Mouse (Mus musculus) activated CD4-positive, CD25-positive, alpha-beta regulatory T cell, adult 4 months (primary cell): ENCODE results near the gene Mef2d. TPM values are rescaled to one million over a fixed set of nuclear protein-coding genes. Genes with fewer than 3 reads are reported as not detected.

Source experiments
- ATAC-seq: one replicate; pipeline ENCODE4 v1.8.0; 2017
- polyA plus RNA-seq, 2 experiments: library from polyadenylated mRNA; unstranded; fragments of 100-300 nt; shearing (Covaris generic); gene quantifications; one replicate each; pipeline ENCODE4 v1.2.1; 2017

The Mef2d gene
- polyA plus RNA-seq, 2 experiments from 2014 or later = 24.3 to 24.5 TPM

GRCm38 (mm10) chr3:88212356-88212755, 70.2 kb downstream of the Mef2d start:
- ATAC-seq = no peak

DNA sequence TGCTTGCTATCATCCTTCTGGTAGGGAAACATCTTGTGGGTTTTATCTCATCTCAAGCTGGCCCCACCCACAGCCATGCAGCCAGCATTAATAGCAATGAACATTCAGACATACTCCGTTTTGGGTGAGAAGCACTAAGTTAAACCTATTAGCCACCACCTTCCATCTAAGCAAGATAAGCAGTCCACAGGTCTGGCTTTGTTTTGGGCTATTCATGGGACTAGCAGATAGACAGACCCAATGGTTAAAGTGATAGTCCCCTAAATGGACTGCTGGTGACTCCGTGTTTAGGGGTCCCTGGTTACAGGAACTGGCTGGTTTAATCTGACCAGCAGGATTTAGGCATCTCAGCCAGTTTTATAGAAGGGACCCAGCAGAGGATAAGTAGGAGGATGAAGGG, 70.8 kb downstream of the Mef2d start:
- ATAC-seq = no peak

GRCm38 (mm10) chr3:88214197-88214938, 72.2 kb downstream of the Mef2d start:
- no peak for ATAC-seq

DNA sequence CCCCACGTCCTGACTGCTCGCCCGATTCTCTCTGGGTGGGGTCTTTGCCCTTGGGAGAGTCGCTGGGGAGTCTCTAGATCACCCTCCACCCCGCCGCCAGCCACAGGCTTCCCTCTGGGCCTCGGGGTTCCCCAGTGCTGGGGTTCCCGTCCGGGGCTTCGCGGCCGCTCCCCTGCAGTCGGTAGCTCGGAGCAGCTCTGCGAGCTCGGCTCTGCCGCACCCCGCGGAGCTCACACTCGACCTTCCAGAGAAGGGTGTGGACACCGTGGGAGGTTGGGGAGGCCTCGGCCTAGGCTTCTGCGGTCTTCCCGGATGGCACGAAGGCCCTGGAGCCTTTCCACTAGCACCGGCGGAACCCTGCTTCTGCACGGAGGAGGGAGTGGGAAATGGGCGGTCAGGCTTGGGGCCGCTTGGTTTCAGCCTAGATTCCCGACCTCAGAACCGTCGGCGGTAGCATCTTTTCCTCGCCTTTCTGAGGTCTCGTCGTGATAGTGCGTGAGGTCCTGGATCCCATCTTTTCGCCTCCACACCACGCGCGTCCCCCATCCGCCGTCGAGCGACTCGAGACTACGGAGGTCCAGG, 72.9 kb downstream of the Mef2d start:
- peak; percentile 10 for ATAC-seq

- ATAC-seq = peak; percentile 65
Measured at GRCm38 (mm10) chr3:88215553-88216004, 73.4 kb downstream of the Mef2d start.

- no peak for ATAC-seq
Measured at GRCm38 (mm10) chr3:88216116-88216515, 73.9 kb downstream of the Mef2d start.

DNA sequence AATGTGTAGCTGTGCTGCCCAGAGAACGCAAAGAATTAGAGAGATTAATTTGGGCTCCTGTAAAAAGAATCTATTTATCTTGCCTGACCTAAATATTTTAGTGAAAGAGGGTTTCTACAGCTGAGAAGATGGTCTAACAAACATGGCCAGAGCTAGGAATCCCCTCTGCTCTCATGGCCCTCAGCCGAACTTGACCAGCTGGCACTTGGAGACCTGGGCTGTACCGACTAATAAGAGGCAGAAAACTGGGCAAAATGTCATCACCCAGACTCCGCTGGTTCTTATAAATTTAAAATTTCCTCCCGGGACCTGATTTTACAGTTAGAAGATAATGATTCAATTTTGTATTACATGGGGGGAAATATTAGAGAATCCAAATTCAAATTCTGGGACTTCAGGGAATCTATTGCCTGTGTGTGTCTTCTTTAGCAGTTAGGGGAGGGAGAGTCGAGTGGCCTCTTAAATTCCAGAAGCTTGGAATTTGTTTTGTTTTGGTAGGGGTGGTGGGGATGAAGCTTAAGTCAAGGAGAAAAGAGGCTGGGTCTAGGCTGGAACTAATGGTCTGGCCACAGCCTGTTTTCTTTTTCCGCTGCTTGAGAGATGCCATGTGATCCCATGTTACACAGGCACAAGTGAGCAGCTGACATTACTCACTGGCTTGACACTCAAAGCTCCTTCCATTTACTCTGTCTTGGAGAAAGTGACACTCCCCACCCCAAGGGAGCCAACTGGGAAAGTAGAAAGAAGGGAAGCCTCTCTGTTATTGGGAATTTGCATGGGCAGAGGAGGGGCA, 74.6 kb downstream of the Mef2d start:
- no peak for ATAC-seq

GRCm38 (mm10) chr3:88217679-88218078, 75.5 kb downstream of the Mef2d start:
- no peak for ATAC-seq

- ATAC-seq = no peak
Measured at GRCm38 (mm10) chr3:88219940-88220339, 77.8 kb downstream of the Mef2d start.

GRCm38 (mm10) chr3:88220842-88221241, 78.7 kb downstream of the Mef2d start:
- no peak for ATAC-seq

Other genes starting within 250 kb of the Mef2d start
- gene Hdgf, start 236.1 kb upstream of the Mef2d start, polyA plus RNA-seq = 10 to 100 TPM; 45.5 to 51.5 TPM
- gene Mrpl24, start 222.9 kb upstream of the Mef2d start, polyA plus RNA-seq = 100 to 1,000 TPM; 158 to 159 TPM
- gene Isg20l2, start 212.1 kb upstream of the Mef2d start, polyA plus RNA-seq = 10 to 100 TPM; 17.8 to 18.5 TPM
- gene Rrnad1, start 211.7 kb upstream of the Mef2d start, polyA plus RNA-seq = 10 to 100 TPM; 16.3 to 19.7 TPM
- gene Crabp2, start 193.7 kb upstream of the Mef2d start, polyA plus RNA-seq = not detected
- gene Nes, start 171.3 kb upstream of the Mef2d start, polyA plus RNA-seq = not detected
- not detected for gene Bcan, start 142.1 kb upstream of the Mef2d start, polyA plus RNA-seq
- gene Hapln2, start 114.8 kb upstream of the Mef2d start, polyA plus RNA-seq = not detected
- gene Gpatch4, start 99.3 kb upstream of the Mef2d start, polyA plus RNA-seq = 10 to 100 TPM; 25.3 to 33.4 TPM
- 10 to 100 TPM; 70.9 to 90.8 TPM for gene Naxe, start 83.9 kb upstream of the Mef2d start, polyA plus RNA-seq
- gene Ttc24, start 64.1 kb upstream of the Mef2d start, polyA plus RNA-seq = not detected
- 1 to 10 TPM; 1.3 to 1.4 TPM for gene Iqgap3, start 60.4 kb upstream of the Mef2d start, polyA plus RNA-seq
- not detected for gene Rhbg, start 112.3 kb downstream of the Mef2d start, polyA plus RNA-seq
- gene Gm38392, start 144.8 kb downstream of the Mef2d start, polyA plus RNA-seq = not detected
- gene Tsacc, start 154.6 kb downstream of the Mef2d start, polyA plus RNA-seq = 1 to 10 TPM; 2.7 to 7.4 TPM
- 100 to 1,000 TPM; 180 to 209 TPM for gene Cct3, start 154.7 kb downstream of the Mef2d start, polyA plus RNA-seq
- 100 to 1,000 TPM; 356 to 375 TPM for gene Glmp, start 182.7 kb downstream of the Mef2d start, polyA plus RNA-seq
- gene Tmem79, start 193.8 kb downstream of the Mef2d start, polyA plus RNA-seq = 1 to 10 TPM in 1 of 2 experiments, under 1 TPM in 1; 0.78 to 1.3 TPM
- 10 to 100 TPM; 30.2 to 50.2 TPM for gene Smg5, start 193.9 kb downstream of the Mef2d start, polyA plus RNA-seq
- gene Paqr6, start 222.2 kb downstream of the Mef2d start, polyA plus RNA-seq = not detected
- gene Bglap3, start 230.4 kb downstream of the Mef2d start, polyA plus RNA-seq = not detected
- not detected for gene Bglap2, start 236.3 kb downstream of the Mef2d start, polyA plus RNA-seq
- gene Bglap, start 242.1 kb downstream of the Mef2d start, polyA plus RNA-seq = not detected